In the genomic region with DNA sequence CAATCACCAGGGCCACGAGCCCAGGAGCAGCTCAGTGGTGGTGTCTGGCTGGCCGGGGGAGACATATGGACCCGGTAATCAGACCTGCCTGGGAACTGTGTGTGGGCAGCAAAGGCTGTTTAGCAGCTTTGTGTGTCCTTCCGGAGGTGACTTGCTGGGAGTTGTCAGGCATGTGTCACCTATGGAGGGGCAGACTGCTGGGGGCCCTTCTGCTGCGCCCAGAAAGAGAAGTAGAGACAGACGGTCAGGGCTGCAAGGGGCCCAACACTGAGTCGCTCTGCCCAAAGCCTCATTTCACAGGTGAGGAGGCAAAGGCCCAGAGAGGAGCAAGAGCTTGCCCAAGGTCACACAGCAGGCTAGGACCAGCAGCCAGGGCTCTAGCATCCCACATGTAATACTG, we compare ENCODE assay signal across 18 mouse cellular contexts. TPM values are rescaled to one million over a fixed set of nuclear protein-coding genes. Genes with fewer than 3 reads are reported as not detected.
DNase-seq lines count a peak whose midpoint lies in the region; ATAC-seq and TF ChIP-seq lines count a peak whose summit lies in the region.
"Had no signal": no experiment of that assay in that cellular context is flagged by ENCODE, and none has a peak within 500 bp of the region (broad histone marks: within the 10 kb centered on the region; RNA-seq: fewer than 3 reads in every experiment).

No protein-coding gene starts in this region.

- no peak overlapping the region for H3K4me3 ChIP-seq in liver, embryonic 13.5 days (replicated peaks)
- H3K4me3 ChIP-seq in liver, postnatal 0 days (ENCODE audit: low read depth, low read length) = no peak overlapping the region
- H3K4me3 ChIP-seq: embryonic facial prominence, embryonic 13.5 days; forebrain, embryonic 12.5 days; hindbrain, embryonic 12.5 days had no signal

- no peak for TF ChIP-seq CTCF in liver, postnatal 0 days (IDR thresholded peaks at IDR 0.05; ENCODE audit: low read depth)

- no peak for DNase-seq in liver, embryonic 13.5 days
- no peak for DNase-seq in liver, postnatal 0 days
- peak; percentile 73 to 80 for DNase-seq in cerebellum, adult 18-20 months
- DNase-seq in cerebellum, adult 9-11 months = peak; percentile 93
- peak; percentile 77 to 80 for DNase-seq in cerebellum, postnatal 36 days
- DNase-seq in embryo, embryonic 10.5 days (ENCODE audit: low spot score) = no peak
- no peak for DNase-seq in kidney, postnatal 4 days
- no peak for DNase-seq in ovary, postnatal 10 days (ENCODE audit: low spot score)
- DNase-seq: adrenal gland, adult 8-10 months; forebrain, postnatal 0 days; gastrocnemius, postnatal 14 days; heart, postnatal 10 days; heart, postnatal 4 days; kidney, adult 11 months had no signal

- WGBS in liver, embryonic 13.5 days (ENCODE audit: insufficient replicate concordance) = 67% methylated on average over 7 of the region's 7 CpGs
- WGBS in liver, postnatal 0 days (ENCODE audit: insufficient replicate concordance) = 70% methylated on average over 7 of the region's 7 CpGs

- no peak for TF ChIP-seq EP300 in liver, postnatal 0 days (IDR thresholded peaks at IDR 0.05; ENCODE audit: low read depth)

- no peaks in the 10 kb centered on the region for H3K36me3 ChIP-seq in liver, embryonic 13.5 days
- H3K36me3 ChIP-seq in liver, postnatal 0 days (replicated peaks; ENCODE audit: insufficient read depth, low read length) = no peaks in the 10 kb centered on the region
- H3K36me3 ChIP-seq: embryonic facial prominence, embryonic 13.5 days; forebrain, embryonic 12.5 days; hindbrain, embryonic 12.5 days had no signal

- no peaks in the 10 kb centered on the region for H3K9me3 ChIP-seq in liver, embryonic 13.5 days (replicated peaks)
- no peaks in the 10 kb centered on the region for H3K9me3 ChIP-seq in liver, postnatal 0 days (ENCODE audit: low read length)
- H3K9me3 ChIP-seq: embryonic facial prominence, embryonic 13.5 days; forebrain, embryonic 12.5 days; hindbrain, embryonic 12.5 days had no signal

- ATAC-seq in liver, embryonic 13.5 days (ENCODE audit: low read depth) = no peak
- no peak for ATAC-seq in liver, postnatal 0 days
- ATAC-seq: forebrain, postnatal 0 days; hindbrain, embryonic 16.5 days had no signal

- peaks cover 79% of the 10 kb centered on the region for H3K4me1 ChIP-seq in liver, embryonic 13.5 days (replicated peaks)
- H3K4me1 ChIP-seq in liver, postnatal 0 days (ENCODE audit: insufficient read depth) = peaks cover 37% of the 10 kb centered on the region

- H3K4me2 ChIP-seq in liver, embryonic 13.5 days = no peak overlapping the region
- no peak overlapping the region for H3K4me2 ChIP-seq in liver, postnatal 0 days (ENCODE audit: low read depth, low read length)
- H3K4me2 ChIP-seq: embryonic facial prominence, embryonic 13.5 days; forebrain, embryonic 12.5 days; hindbrain, embryonic 12.5 days had no signal

- 0 out of 2 replicates have a peak overlapping the region, but pooled peaks have one; percentile 26 for H3K9ac ChIP-seq in liver, embryonic 13.5 days
- H3K9ac ChIP-seq in liver, postnatal 0 days (replicated peaks) = no peak overlapping the region
- H3K9ac ChIP-seq: embryonic facial prominence, embryonic 13.5 days; forebrain, embryonic 12.5 days; forebrain, postnatal 0 days; hindbrain, embryonic 12.5 days had no signal

- no peaks in the 10 kb centered on the region; the same call in 1 of the 2 replicates for H3K27me3 ChIP-seq in liver, embryonic 13.5 days
- no peaks in the 10 kb centered on the region for H3K27me3 ChIP-seq in liver, postnatal 0 days (ENCODE audit: insufficient read depth, low read length)

- H3K27ac ChIP-seq in liver, embryonic 13.5 days = no peak overlapping the region
- no peak overlapping the region for H3K27ac ChIP-seq in liver, postnatal 0 days (ENCODE audit: low read depth)
- H3K27ac ChIP-seq: embryonic facial prominence, embryonic 13.5 days; forebrain, embryonic 12.5 days; hindbrain, embryonic 12.5 days had no signal

RNA-seq across cellular contexts. Expression of gene Ldlrap1, which starts 2.1 kb away (rescaled TPM):
- polyA plus RNA-seq in liver, embryonic 13.5 days (2015; fragmentation: Nextera tagmentation; extraction: Ambion mirVana) = 20.3 and 23.1 TPM in 2 replicates
- polyA plus RNA-seq in liver, postnatal 0 days (2015; fragmentation: Nextera tagmentation; extraction: Ambion mirVana) = 14.8 and 15.4 TPM in 2 replicates

Comparison
In these comparisons a context has a peak if more than half of its experiments do, and no peak if none do; other contexts are left out.
1. DNase-seq: peak in cerebellum, adult 18-20 months (2 of 2), cerebellum, adult 9-11 months (single experiment) and cerebellum, postnatal 36 days (2 of 2); none in liver, embryonic 13.5 days (single experiment), liver, postnatal 0 days (single experiment), embryo, embryonic 10.5 days (single experiment), kidney, postnatal 4 days (0 of 2) and ovary, postnatal 10 days (single experiment).